Mouse (Mus musculus) 3T3-L1 (cell line): ENCODE data around the gene Slc12a9.
"Not testable (repeated sequence)": the region's sequence is repeated elsewhere in the genome, so short reads cannot be mapped to it uniquely, and the experiment has no call there.

Experiments
- DNase-seq: peaks from one replicate; pipeline ENCODE4 v3.0.0-alpha.2; 2015; ENCODE audit warnings: low read depth, low spot score

The Slc12a9 gene

DNA sequence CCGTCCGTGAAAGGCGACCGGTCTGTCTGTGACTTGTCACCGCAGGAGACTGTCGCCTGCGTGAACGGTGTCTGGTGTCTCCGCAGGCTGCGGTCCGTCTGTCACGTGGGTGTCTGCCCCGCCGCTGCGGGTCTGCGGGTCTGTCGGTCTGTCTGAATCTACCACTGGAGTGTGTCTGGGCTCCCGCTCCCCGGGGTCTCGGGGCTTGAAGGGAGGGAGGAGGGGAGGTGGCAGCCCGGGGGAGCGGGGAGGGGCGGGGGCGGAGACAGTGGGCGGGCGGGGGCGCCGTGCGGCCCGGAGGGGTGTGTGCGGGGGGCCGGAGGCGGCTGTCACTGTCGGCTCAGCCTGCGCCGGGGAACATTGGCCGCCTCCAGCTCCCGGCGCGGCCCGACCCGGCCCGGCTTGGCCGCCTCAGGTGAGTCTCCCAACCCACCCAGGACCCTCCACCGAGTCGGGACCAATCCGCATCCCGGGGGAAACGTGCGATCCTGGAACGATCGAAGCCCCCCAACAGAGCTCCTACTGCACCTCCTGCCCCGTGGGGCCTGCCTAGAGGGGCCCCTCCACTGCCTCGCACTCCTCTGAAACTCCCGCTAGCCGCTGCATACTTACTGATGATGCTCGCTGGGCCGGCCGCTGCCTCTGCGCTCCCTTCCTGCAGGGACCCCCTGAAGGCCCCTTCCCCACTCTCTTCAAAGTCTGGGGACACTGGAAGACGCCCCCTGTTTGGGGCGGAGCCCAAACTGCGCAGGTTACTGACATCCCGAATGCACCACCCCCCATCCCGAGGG lies 45.2 kb downstream of the Slc12a9 start:
- no peak for DNase-seq

DNA sequence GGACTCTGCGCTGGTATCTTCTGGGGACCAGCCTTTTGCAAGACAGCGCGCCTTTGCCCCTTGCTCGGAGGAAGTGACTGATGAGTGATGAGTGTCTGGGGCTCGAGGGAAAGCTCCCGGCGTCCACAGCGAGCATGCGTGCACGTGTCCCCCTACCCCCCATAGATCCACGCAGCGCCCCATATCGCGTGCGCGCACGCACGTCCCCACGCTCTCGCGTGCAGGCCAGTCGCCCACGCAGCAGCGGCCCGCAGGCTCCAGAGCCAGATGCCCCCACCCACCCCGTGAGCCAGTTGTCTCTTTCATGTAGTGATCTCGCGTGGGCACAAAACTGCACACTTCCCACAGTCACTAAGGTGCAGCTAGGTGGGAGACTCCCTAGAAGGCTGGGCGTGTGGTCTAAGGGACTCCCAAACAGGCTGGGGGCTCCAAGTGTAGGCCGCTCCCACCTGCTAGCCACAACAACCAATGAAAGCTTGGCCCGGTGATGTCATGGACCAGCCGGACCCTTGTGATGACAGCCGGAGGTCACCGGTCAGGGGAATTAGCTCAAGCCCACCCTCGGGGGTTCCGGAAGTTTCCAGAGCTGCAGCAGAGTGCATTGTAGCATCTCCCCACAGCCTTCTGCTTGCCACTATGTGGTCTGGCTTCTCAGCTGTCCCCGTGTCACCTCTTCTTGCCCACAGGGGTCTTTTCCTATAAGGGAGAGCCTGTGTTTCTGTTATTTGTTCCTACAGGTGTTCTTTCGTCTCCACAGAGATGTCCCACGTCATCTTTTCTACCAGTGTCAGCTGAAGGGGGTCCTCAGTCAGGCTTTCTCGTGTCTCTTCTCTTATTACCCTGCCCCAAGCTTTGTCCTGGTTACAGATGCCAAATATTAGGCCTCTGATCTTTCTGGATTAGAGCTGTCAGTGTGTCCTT lies 46.1 kb downstream of the Slc12a9 start, which contains the start of gene Ache:
Ache (plus strand) TSS at position 488 of the 921 bp plus-strand sequence.
- DNase-seq, result no peak

DNA sequence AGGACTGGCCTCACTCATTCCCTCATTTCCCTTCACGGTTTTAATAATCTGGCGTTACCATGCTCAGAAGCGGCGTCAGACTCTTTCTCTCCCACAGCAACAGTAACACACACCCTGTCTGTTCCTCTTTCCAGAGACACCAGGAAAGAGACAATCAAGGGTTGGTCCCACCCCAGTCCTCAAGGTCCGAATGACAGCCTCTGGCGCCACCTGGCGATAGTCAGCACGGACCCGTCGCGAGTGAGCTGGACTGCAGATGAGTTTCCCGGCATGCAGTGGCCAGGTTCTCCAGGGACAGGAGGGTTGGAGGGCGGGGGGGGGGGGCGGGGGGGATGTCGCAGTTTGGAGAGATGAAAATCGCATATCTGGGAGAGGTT lies 46.8 kb downstream of the Slc12a9 start:
- DNase-seq, result peak; percentile 89

DNA sequence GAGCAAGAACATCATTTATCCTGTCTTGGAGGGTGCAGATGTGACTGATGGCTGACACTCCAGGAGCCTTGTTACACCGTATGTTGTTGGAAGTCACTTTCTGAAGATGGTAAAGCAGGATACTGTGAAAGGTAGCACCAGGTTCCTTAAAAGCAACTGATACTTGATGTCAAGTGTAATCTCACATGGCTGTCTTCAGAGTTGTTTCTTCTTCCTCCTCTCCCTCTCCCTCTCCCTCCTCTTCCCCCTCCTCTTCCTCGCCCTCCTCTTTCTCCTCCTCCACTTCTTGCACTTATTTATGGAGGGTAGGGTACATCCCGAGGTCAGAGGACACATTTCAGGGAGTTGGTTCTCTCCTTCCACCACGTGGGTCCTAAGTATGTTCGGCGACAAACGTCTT lies 47.4 kb downstream of the Slc12a9 start:
- DNase-seq, result no peak

DNA sequence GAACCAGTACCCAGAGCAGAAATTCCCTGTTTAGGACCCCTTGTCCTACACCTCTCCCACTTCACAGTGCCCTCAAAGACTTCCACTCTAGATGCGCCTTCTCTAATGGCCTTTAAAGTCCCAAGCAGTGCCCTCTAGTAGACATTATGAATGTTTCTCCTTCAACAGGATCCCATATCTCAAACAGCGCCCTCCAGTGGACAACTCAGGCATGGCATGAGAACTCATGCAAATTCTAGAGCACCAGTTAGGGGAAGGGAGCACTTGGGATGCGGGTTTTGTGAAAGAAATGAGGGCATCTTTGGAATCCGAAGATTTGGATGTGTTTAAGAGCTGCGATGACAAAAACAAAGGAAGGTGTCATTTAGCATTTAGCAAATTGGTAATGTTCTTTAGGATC lies 48.4 kb downstream of the Slc12a9 start:
- DNase-seq, result peak; percentile 62

DNA sequence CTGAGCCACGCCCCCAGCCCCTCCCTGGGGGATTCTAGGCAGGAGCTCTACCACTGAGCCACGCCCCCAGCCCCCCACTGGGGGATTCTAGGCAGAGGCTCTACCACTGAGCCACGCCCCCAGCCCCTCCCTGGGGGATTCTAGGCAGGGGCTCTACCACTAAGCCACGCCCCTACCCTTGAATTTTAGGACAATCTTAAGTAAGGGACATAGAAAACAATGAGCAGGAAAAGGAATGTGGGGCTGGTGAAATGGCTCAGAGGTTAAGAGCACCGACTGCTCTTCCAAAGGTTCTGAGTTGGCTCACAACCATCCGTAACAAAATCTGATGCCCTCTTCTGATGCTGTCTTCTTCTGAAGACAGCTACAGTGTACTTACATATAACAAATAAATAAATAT lies 49.0 kb downstream of the Slc12a9 start:
- not testable (repeated sequence) for DNase-seq

DNA sequence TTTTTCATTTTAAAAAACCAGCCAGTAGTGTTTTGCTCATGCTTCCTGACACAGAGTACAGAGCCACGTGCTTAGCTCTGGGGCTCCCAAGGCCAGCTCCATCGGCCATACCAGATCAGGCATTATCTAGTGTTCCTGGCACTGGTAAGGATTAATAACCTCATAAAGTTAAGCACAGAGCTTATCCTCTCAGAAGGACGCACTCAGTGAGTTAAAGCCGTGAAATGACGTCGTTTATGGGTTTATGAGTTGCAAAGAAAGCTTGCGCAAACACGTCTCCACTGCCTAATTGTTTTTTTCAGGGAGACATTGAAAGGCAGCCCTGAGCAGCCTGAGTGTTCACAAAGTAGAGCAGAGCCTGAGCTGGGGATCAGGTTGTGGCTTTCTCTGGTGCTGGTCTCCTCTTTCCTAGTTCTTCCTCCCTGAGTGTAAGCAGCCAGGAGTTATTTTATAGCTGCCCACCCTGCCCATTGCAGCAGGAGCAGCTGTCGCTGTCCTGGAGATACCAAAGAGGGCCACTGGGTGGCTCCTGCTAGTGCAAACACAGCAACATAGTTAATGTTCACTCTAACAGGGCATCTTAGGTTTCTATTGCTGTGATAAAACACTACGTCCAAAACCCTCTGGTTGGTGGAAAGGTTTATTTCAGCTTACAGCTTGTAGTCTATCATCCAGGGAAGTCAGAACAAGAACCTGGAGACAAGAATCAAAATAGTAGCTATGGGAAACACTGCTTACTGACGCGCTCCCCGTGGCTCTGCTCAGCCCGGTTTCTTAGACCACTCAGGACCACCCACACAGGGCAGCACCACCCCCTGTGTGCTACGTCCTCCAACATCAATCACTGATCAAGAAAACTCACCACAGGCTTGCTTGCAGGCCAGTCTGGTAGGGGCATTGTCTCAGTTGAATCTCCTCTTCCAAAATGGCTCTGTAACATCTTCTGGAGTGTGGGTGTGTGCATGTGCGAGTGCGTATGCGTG lies 55.7 kb downstream of the Slc12a9 start:
- DNase-seq, result peak; percentile 35

DNA sequence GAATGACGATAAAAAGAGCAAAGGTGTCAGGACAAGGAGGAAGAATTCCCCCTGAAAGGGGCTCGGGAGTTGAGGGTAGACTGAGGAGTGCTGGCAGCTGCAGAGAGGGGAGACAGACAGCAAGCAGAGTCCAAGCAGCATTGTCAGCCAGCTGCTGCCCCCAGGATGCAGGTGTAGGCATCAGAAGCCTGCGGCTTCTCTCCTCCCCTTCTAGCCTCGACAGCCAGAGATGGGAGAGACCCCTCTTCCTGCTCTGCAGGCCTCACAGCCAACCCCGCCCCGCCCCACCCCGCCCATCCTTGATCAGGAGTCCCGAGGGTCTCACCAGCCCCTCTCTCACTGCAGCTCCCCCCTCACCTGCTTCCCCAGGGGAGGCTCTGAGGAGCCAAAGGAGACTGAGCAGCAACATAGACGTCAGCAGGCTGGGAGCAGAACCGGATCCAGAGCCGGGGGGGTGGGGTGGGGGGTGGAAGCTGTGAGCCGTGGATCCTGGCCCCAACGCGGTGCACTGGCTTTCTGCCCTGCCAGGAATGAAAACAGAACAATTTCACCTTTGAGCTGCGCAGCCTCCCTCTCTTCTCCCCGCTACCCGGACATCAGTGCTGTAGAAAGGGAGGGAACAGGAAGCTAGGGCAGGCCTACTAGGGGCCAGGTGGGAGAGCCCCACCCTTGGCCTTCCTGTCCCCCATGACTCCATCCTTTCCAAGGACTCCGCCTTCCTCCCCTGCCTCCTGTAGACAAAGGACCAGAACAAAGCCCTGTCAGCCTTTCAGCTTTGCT lies 65.1 kb downstream of the Slc12a9 start:
- no peak for DNase-seq

DNA sequence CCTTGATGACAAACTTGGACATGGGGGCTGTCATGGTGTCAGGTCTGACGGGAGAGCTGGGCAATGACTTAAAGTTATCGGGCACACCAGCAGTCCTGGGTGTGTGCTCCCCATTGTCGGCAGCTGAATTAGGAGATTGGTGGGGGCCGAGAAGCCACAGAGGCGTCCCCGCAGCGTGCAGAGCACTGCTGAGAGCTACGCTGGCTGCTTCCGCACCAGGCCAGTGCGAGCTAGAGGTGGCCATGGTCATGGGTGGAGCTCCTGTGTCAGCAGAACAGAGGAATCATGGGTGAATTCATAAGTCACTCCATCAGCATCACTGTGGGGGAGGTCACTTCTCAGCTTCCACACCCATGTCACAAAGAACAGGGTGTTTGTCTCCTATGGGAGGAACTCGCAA lies 68.6 kb downstream of the Slc12a9 start:
- DNase-seq, result no peak
